Mouse (Mus musculus) heart, adult 2 months (tissue): Measurements from ENCODE around the gene Ndufs6. TPM values are rescaled to one million over a fixed set of nuclear protein-coding genes. Genes with fewer than 3 reads are reported as not detected.

Experiments
- DNase-seq, 2 experiments: peaks; one replicate each; pipeline ENCODE4 v3.0.0; 2021
- H3K27ac ChIP-seq: fragments of 200-600 bp; 2 replicates; pipeline ENCODE4 v1.8.1; 2022
- H3K27me3 ChIP-seq: fragments of 200-500 bp; 2 replicates; pipeline ENCODE4 v1.6.1; 2012; ENCODE audit warnings: mild to moderate bottlenecking, low read length, inconsistent platforms, mixed read lengths; ENCODE audit not compliant: control insufficient read depth, insufficient read depth
- H3K36me3 ChIP-seq: fragments of 200-500 bp; 2 replicates; pipeline ENCODE4 v1.6.1; 2012; ENCODE audit warnings: low read length, inconsistent platforms; ENCODE audit not compliant: control insufficient read depth, insufficient read depth
- H3K4me1 ChIP-seq: fragments of 200-500 bp; 2 replicates; pipeline ENCODE4 v1.6.1; 2011; ENCODE audit warnings: low read length; ENCODE audit not compliant: control insufficient read depth, insufficient read depth
- H3K4me3 ChIP-seq: fragments of 200-600 bp; 2 replicates; pipeline ENCODE4 v1.8.1; 2022
- H3K79me2 ChIP-seq: fragments of 200-500 bp; replicated peaks from 2 replicates; pipeline ENCODE4 v1.6.1; 2012; ENCODE audit warnings: mild to moderate bottlenecking, inconsistent platforms, low read length, moderate library complexity, mixed read lengths; ENCODE audit not compliant: control insufficient read depth, insufficient read depth
- H3K9ac ChIP-seq: fragments of 200-500 bp; 2 replicates; pipeline ENCODE4 v1.6.1; 2012; ENCODE audit warnings: low read depth, mild to moderate bottlenecking, control low read depth, inconsistent platforms, low read length, mixed read lengths
- CTCF ChIP-seq: fragments of 200-600 bp; IDR thresholded peaks from 2 replicates; pipeline ENCODE4 v1.8.1; 2022; ENCODE audit warnings: antibody characterized with exemption, mild to moderate bottlenecking, moderate library complexity
- EP300 ChIP-seq: fragments of 200-500 bp; IDR thresholded peaks from 2 replicates; pipeline ENCODE4 v1.6.1; 2011; ENCODE audit warnings: low read depth, low read length, control low read depth; ENCODE audit not compliant: insufficient read depth
- POLR2A ChIP-seq: fragments of 200-500 bp; IDR thresholded peaks from 2 replicates; pipeline ENCODE4 v1.6.1; 2011; ENCODE audit warnings: mild to moderate bottlenecking, low read depth, low read length, control low read depth; ENCODE audit not compliant: insufficient read depth
- WGBS: fragments of 180-500 bp; shearing (Covaris S2); methylation state at CpG from one replicate; pipeline ENCODE4 v1.1.7; 2018; 5-methylcytosine and 5-hydroxymethylcytosine counted together
- intact Hi-C: fragments of 180-260 bp; cut with DNase I; formaldehyde crosslinking; loops from one replicate; pipeline ENCODE4 v1.15.1; 2025
- polyA plus RNA-seq: library from polyadenylated mRNA; depleted of rRNA; stranded (reverse); fragments of >200 nt; gene quantifications from 2 replicates; pipeline ENCODE4 v1.2.3, GENCODE M21; 2012
- total RNA-seq, 2 experiments: library from RNA; stranded (reverse); gene quantifications; 2 replicates each; pipeline ENCODE4 v1.2.3; 2021

Gene Ndufs6
- total and polyA plus RNA-seq, 3 experiments, result 494 to 1,284 (median 1,124) TPM

DNA sequence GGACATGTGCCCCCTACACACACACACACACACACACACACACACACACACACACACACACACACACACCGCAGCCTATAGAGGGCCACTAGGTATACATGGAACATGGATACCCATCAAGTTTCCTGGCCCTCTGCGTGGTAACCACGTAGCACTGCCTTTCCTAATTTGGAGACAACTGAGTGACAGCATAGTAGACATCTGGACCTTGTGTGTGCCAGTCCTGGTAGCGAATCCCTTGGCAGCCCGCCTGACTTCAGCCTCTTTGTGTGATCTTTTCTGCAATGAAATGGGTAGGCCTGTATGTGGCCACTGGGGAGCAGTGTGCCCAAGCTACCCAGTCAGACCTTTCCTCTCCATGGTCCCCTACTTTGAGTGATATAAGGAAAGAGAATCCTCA lies 29.0 kb downstream of the Ndufs6 start:
- no peak overlapping the region for H3K27ac ChIP-seq
- no peaks in the 10 kb centered on the region for H3K36me3 ChIP-seq
- H3K4me1 ChIP-seq, result no peaks in the 10 kb centered on the region
- H3K9ac ChIP-seq, result no peak overlapping the region
- WGBS, result 64% methylated on average over 5 of the region's 5 CpGs
- H3K27me3 ChIP-seq, result no peaks in the 10 kb centered on the region
- DNase-seq, result no peak
- H3K79me2 ChIP-seq, result no peaks in the 10 kb centered on the region
- intact Hi-C loops, result no loop called here
- H3K4me3 ChIP-seq, result no peak overlapping the region
- no peak for TF ChIP-seq POLR2A

DNA sequence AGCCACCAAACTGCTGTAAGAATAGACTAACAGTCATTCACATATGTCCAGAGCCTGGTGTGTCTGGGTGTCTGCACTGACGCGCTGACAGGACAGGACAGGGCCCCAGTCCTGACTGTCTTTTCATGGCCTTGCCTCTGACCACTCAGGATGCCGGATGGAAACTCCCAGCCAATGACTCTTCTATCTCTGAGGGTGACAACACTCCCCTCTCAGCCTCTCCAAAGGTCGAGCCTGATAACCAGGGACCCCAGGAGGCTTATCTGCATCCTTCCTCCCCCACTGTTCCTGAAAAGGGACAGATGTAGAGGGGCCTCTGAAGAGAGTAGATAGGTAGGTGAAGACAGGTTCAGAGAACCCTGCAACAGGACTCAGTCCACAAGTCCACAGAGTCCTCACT lies 29.6 kb downstream of the Ndufs6 start:
- WGBS, result 28% methylated on average over 4 of the region's 4 CpGs
- Histone ChIP-seq H3K9ac (no peak overlapping the region), H3K36me3 (no peaks in the 10 kb centered on the region), H3K79me2 (no peaks in the 10 kb centered on the region), H3K4me3 (no peak overlapping the region), H3K4me1 (no peaks in the 10 kb centered on the region), H3K27me3 (no peaks in the 10 kb centered on the region), H3K27ac (no peak overlapping the region)
- intact Hi-C loops, result no loop called here
- TF ChIP-seq POLR2A, result no peak
- no peak for TF ChIP-seq CTCF
- no peak for TF ChIP-seq EP300
- no peak for DNase-seq

DNA sequence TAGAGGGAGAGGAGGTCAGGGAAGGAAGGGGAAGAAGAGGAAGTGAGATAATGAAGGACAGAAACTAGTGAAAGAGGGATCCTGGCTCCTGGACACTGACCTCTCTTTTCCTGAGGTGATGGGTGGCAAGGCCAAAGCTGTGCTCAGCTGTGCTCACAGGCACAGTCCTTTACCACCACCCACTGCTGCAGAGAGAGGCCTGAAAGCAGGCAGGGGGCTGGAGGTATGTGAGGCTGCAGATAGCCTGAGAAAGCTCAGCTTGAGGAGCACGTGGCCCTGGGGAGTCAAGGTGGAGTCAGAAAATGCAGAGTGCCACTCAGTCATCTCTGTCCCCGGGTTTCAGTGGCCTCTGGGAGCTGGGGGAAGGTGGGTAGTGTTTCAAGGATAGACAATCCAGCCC lies 37.2 kb downstream of the Ndufs6 start:
- intact Hi-C loops, result no loop called here
- TF ChIP-seq EP300 (no peak), CTCF (no peak), POLR2A (no peak)
- no peak overlapping the region for H3K4me3 ChIP-seq
- WGBS, result 10% methylated on average over 2 of the region's 2 CpGs
- no peak for DNase-seq
- H3K79me2 ChIP-seq, result no peaks in the 10 kb centered on the region
- H3K9ac ChIP-seq, result no peak overlapping the region
- H3K27ac ChIP-seq, result no peak overlapping the region; the same call in 1 of the 2 replicates
- no peaks in the 10 kb centered on the region for H3K27me3 ChIP-seq
- H3K36me3 ChIP-seq, result no peaks in the 10 kb centered on the region
- H3K4me1 ChIP-seq, result peaks cover 4% of the 10 kb centered on the region; the same call in 1 of the 2 replicates

DNA sequence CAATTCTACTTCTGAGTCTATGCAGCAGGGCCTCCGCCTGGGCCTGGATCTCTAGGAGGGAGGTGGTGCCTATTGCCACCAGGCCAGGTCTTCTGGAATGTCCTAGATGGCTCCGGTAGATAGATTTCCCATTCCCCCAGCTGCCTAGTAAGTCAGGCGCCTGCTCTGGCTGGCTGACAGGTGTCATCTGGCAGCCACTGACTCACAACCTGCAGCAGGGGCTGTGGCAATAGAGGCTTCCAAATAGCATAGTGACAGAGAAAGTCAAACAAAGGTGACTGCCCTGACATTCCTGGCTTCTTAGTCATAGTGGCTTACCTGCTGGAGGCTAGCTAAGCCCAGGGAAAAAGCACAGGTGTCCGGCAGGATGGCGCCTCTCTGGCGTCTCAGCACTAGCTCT lies 38.1 kb downstream of the Ndufs6 start:
- Histone ChIP-seq H3K27me3 (no peaks in the 10 kb centered on the region), H3K36me3 (no peaks in the 10 kb centered on the region), H3K4me1 (peaks cover 4% of the 10 kb centered on the region; the same call in 1 of the 2 replicates), H3K27ac (peak overlapping the region; percentile 69), H3K9ac (no peak overlapping the region), H3K4me3 (no peak overlapping the region), H3K79me2 (no peaks in the 10 kb centered on the region)
- DNase-seq, result peak; percentile 58 to 77
- intact Hi-C loops, result no loop called here
- TF ChIP-seq CTCF (no peak), EP300 (peak; percentile 88)
- WGBS, result 68% methylated on average over 6 of the region's 6 CpGs

DNA sequence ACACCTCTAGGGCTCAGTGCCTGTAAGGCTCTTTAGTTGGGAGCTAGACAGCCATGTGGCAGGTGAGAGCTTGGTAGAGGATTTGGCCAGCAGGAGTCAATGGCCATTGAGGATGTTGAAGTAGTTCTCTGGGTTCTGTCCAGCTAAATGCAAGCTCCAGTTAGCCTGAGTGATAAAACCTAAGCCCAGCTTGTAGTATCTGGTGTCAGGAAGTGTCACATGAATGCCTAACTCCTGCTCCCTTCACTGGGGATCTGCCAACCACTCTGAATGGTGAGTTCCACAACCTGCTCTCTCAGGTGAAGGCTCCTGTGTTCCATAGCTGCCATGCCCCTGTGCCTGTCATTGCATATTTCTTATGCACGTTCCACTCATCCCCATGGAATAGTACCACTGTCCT lies 44.8 kb downstream of the Ndufs6 start:
- Histone ChIP-seq H3K27me3 (no peaks in the 10 kb centered on the region), H3K79me2 (no peaks in the 10 kb centered on the region), H3K27ac (peak overlapping the region; percentile 26; the same call in 1 of the 2 replicates), H3K4me3 (no peak overlapping the region), H3K36me3 (no peaks in the 10 kb centered on the region), H3K9ac (no peak overlapping the region), H3K4me1 (peaks cover 2% of the 10 kb centered on the region; the same call in 1 of the 2 replicates)
- 73% methylated on average over 1 of the region's 1 CpGs for WGBS
- TF ChIP-seq CTCF, result no peak
- TF ChIP-seq EP300, result 0 out of 2 replicates have a peak, but pooled peaks have one; percentile 53
- peak in 1 of 2 experiments; percentile 20 for DNase-seq
- intact Hi-C loops, result no loop called here

DNA sequence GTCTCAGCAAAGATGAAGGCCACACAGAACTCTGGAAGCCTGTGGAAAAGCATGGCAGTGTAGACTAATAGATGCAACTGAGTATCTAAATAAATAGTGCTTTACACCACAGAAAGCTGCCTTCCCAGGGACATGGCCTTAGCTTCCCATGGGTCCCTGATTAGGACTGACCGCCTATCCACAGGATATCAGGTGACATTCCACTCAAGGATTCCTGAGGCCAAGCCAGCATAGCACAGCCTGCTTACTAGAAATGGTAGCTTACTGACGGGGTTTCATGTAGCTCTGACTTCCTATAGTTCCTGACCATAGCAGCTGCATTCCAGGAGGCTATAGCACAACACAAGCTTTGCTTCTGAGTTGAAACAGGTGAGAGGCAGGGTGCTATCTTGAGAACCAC lies 45.9 kb downstream of the Ndufs6 start:
- 31% methylated on average over 2 of the region's 2 CpGs for WGBS
- Histone ChIP-seq H3K4me3 (no peak overlapping the region), H3K4me1 (peaks cover 2% of the 10 kb centered on the region), H3K36me3 (no peaks in the 10 kb centered on the region), H3K79me2 (no peaks in the 10 kb centered on the region), H3K27me3 (no peaks in the 10 kb centered on the region), H3K9ac (no peak overlapping the region), H3K27ac (peak overlapping the region; percentile 54)
- TF ChIP-seq POLR2A (0 out of 2 replicates have a peak, but pooled peaks have one; percentile 27), CTCF (no peak), EP300 (peak; percentile 57; the same call in 1 of the 2 replicates)
- peak in 1 of 2 experiments; percentile 27 for DNase-seq
- intact Hi-C loops, result no loop called here
